10 mouse cellular contexts compared by ENCODE assay signal in genomic region chr1:135675449-135676129, GRCm38 (mm10). TPM values are rescaled to one million over a fixed set of nuclear protein-coding genes. Genes with fewer than 3 reads are reported as not detected.
DNase-seq lines count a peak whose midpoint lies in the region; ATAC-seq and TF ChIP-seq lines count a peak whose summit lies in the region.
"Had no signal": no experiment of that assay in that cellular context is flagged by ENCODE, and none has a peak within 500 bp of the region (broad histone marks: within the 10 kb centered on the region; RNA-seq: fewer than 3 reads in every experiment).

No protein-coding gene starts in this region.

- WGBS in heart, embryonic 12.5 days = 19% methylated on average over 11 of the region's 11 CpGs
- 39% methylated on average over 11 of the region's 11 CpGs for WGBS in lung, adult 2 months
- WGBS in embryonic facial prominence, embryonic 11.5 days = 29% methylated on average over 11 of the region's 11 CpGs
- 31% methylated on average over 11 of the region's 11 CpGs for WGBS in olfactory bulb, adult 2 months

- peaks cover 63% of the 10 kb centered on the region for H3K4me1 ChIP-seq in heart, embryonic 12.5 days (replicated peaks)
- peaks cover 9% of the 10 kb centered on the region; the same call in 1 of the 2 replicates for H3K4me1 ChIP-seq in lung, adult 2 months (ENCODE audit: control insufficient read depth, insufficient read depth, low read length)
- H3K4me1 ChIP-seq in embryonic facial prominence, embryonic 11.5 days (ENCODE audit: control insufficient read depth, insufficient read depth, low read length) = no peaks in the 10 kb centered on the region
- peaks cover 14% of the 10 kb centered on the region for H3K4me1 ChIP-seq in olfactory bulb, adult 2 months (ENCODE audit: control insufficient read depth, insufficient read depth, low read length)

- H3K9ac ChIP-seq in heart, embryonic 12.5 days = no peak overlapping the region
- no peak overlapping the region for H3K9ac ChIP-seq in embryonic facial prominence, embryonic 11.5 days (replicated peaks; ENCODE audit: low read length)

- H3K27ac ChIP-seq in heart, embryonic 12.5 days (ENCODE audit: poor library complexity, severe bottlenecking) = peak overlapping the region; percentile 39; the same call in 1 of the 2 replicates
- no peak overlapping the region for H3K27ac ChIP-seq in embryonic facial prominence, embryonic 11.5 days (replicated peaks; ENCODE audit: low read depth, low read length)
- no peak overlapping the region for H3K27ac ChIP-seq in olfactory bulb, adult 2 months (ENCODE audit: insufficient read depth, low read depth, low read length)

- H3K4me2 ChIP-seq in heart, embryonic 12.5 days = 0 out of 2 replicates have a peak overlapping the region, but pooled peaks have one; percentile 14
- no peak overlapping the region for H3K4me2 ChIP-seq in embryonic facial prominence, embryonic 11.5 days (ENCODE audit: low read depth, low read length)

- no peaks in the 10 kb centered on the region for H3K27me3 ChIP-seq in heart, embryonic 12.5 days (replicated peaks)
- H3K27me3 ChIP-seq in embryonic facial prominence, embryonic 11.5 days (ENCODE audit: control insufficient read depth, insufficient read depth, low read length) = no peaks in the 10 kb centered on the region

- 0 out of 2 replicates have a peak, but pooled peaks have one; percentile 27 for ATAC-seq in heart, embryonic 12.5 days (ENCODE audit: insufficient number of reproducible peaks, low FRiP score)
- ATAC-seq in embryonic facial prominence, embryonic 11.5 days (replicated peaks; ENCODE audit: insufficient number of reproducible peaks, low FRiP score, low TSS enrichment, low read depth) = 0 out of 2 replicates have a peak, but pooled peaks have one; percentile 20

- intact Hi-C loops in heart, postnatal 10 days (cut with DNase I) = no loop called here

- H3K9me3 ChIP-seq in heart, embryonic 12.5 days (replicated peaks) = no peaks in the 10 kb centered on the region
- H3K9me3 ChIP-seq in embryonic facial prominence, embryonic 11.5 days (replicated peaks; ENCODE audit: control insufficient read depth, low read length) = no peaks in the 10 kb centered on the region

- TF ChIP-seq CTCF in lung, adult 2 months (IDR thresholded peaks at IDR 0.05; ENCODE audit: insufficient read depth, low read length) = peak; percentile 53
- TF ChIP-seq CTCF in olfactory bulb, adult 2 months (IDR thresholded peaks at IDR 0.05; ENCODE audit: insufficient read depth, low read depth, low read length) = 0 out of 2 replicates have a peak, but pooled peaks have one; percentile 10

- no peaks in the 10 kb centered on the region for H3K36me3 ChIP-seq in heart, embryonic 12.5 days
- no peaks in the 10 kb centered on the region for H3K36me3 ChIP-seq in embryonic facial prominence, embryonic 11.5 days (replicated peaks; ENCODE audit: control insufficient read depth, insufficient read depth, low read depth, low read length)

- TF ChIP-seq POLR2A in lung, adult 2 months (IDR thresholded peaks at IDR 0.05; ENCODE audit: borderline replicate concordance, extremely low read depth, low read depth, low read length) = no peak
- no peak for TF ChIP-seq POLR2A in olfactory bulb, adult 2 months (IDR thresholded peaks at IDR 0.05; ENCODE audit: insufficient read depth, low read depth, low read length)

- DNase-seq in heart, postnatal 10 days = no peak
- no peak for DNase-seq in lung, adult 2 months
- DNase-seq in lung, adult 18-20 months = no peak
- no peak for DNase-seq in embryonic facial prominence, embryonic 11.5 days (ENCODE audit: low spot score)
- DNase-seq in adrenal gland, adult 18-20 months (ENCODE audit: low spot score in 2 of 2) = no peak
- no peak for DNase-seq in right cerebral cortex, postnatal 36 days (ENCODE audit: low spot score in 2 of 2)
- DNase-seq: gastrocnemius, postnatal 25 days; layer of hippocampus, adult 9-11 months had no signal

- H3K4me3 ChIP-seq in heart, embryonic 12.5 days = no peak overlapping the region
- no peak overlapping the region for H3K4me3 ChIP-seq in lung, adult 2 months (replicated peaks; ENCODE audit: extremely low read depth, low read depth, low read length)
- no peak overlapping the region for H3K4me3 ChIP-seq in embryonic facial prominence, embryonic 11.5 days (ENCODE audit: low read depth, low read length)
- H3K4me3 ChIP-seq in olfactory bulb, adult 2 months (ENCODE audit: insufficient read depth, low read depth, low read length) = no peak overlapping the region

RNA-seq across cellular contexts. Expression of gene Csrp1, which starts 44.3 kb away (rescaled TPM):
- polyA plus RNA-seq in heart, embryonic 12.5 days (2016; fragmentation: Nextera tagmentation; extraction: Ambion mirVana) = 266 and 270 TPM in 2 replicates
- total RNA-seq in heart, postnatal 10 days (2021) = 100 to 1,000 TPM; 107 to 117 TPM
- 556 and 717 TPM in 2 replicates for polyA plus RNA-seq in lung, adult 2 months (2012; rRNA removed)
- 52.9 and 53.2 TPM in 2 replicates for polyA plus RNA-seq in embryonic facial prominence, embryonic 11.5 days (2014; fragmentation: Nextera tagmentation; extraction: Ambion mirVana)
- polyA plus RNA-seq in olfactory bulb, adult 2 months (2012; ENCODE audit: insufficient read depth, insufficient read length, low replicate concordance, missing spikeins) = 169 and 254 TPM in 2 replicates
- 100 to 1,000 TPM in 1 of 2 experiments, 10 to 100 TPM in 1; 63.7 to 118 TPM for total RNA-seq in adrenal gland, adult 18-20 months (2021)
